Mouse (Mus musculus) stomach, postnatal 0 days (tissue): ENCODE results near the gene Ago1.

Experiments
- CTCF ChIP-seq: IDR thresholded peaks from 2 replicates; pipeline ENCODE4 v1.5.1; 2016; ENCODE audit warnings: antibody characterized with exemption, low read depth, mild to moderate bottlenecking, moderate library complexity
- EP300 ChIP-seq: optimal IDR thresholded peaks from 2 replicates; pipeline ENCODE3; 2016; ENCODE audit warnings: antibody characterized with exemption

GRCm38 (mm10) chr4:126480288-126480687 lies 11.9 kb upstream of the Ago1 start:
- no peak for TF ChIP-seq EP300
- no peak for TF ChIP-seq CTCF
